Mouse (Mus musculus): ENCODE results near the gene Usp3. TPM values are rescaled to one million over a fixed set of nuclear protein-coding genes. Genes with fewer than 3 reads are reported as not detected.

The Usp3 gene
- total RNA-seq (2021): 10 to 100 TPM; 38.8 to 39.1 TPM
- polyA plus RNA-seq (2012; rRNA removed): 13.7 and 15.4 TPM in 2 replicates
- long read RNA-seq, full-length matches to known transcripts: 11 of 14 reads
- long read RNA-seq, partial matches to known transcripts: 1 of 14 reads
- long read RNA-seq, other reads (novel, unspliced or antisense): 2 of 14 reads

- peak; percentile 98 for DNase-seq
These were observed at the start of gene Usp3 for GRCm38 (mm10) chr9:66592708-66593612. TSS of gene Usp3 (minus strand) at chr9:66593142.

DNA sequence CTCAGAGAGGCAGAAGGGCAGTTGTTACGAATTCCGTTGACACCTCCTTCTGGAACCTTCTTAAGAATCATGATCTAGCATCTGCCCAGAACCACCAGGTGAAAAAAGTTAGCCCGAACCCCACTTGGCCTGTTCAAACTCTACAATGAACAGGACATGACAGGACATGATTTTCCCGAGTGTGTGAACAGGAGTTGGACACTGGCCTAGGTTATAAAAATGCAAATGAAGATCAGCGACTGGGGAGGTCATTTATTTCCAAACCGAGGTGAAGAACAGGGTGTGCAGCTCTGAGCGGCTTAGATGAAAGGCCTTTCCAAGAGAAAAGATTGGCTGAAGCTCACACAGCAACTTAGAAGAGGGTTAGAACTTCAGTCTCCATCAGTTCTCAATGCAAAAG lies 47.5 kb upstream of the Usp3 start:
- no peak for DNase-seq

GRCm38 (mm10) chr9:66639626-66640025 lies 46.7 kb upstream of the Usp3 start:
- DNase-seq: no peak

- no peak for DNase-seq
These were observed 39.5 kb upstream of the Usp3 start for GRCm38 (mm10) chr9:66632441-66632840.

DNA sequence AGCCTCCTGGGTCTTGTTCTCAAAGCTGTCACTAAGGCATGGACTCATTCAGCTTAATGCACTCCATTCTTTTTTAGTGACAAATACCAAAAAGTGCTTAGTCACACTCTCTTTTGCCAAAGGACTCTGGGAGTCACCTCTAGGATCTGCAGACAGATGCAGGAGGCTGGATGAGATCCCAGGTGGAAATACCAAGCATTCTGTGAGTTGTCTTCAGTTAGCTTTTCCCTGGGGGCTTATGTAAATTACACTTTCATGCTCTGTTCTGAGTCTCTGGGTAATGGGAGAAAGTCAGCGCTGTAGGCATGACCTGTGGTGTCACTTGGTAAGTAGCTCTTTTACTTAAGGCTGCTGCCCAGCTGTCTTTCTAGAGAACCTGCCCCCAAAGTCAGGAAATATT lies 38.0 kb upstream of the Usp3 start:
- peak; percentile 50 for DNase-seq

DNA sequence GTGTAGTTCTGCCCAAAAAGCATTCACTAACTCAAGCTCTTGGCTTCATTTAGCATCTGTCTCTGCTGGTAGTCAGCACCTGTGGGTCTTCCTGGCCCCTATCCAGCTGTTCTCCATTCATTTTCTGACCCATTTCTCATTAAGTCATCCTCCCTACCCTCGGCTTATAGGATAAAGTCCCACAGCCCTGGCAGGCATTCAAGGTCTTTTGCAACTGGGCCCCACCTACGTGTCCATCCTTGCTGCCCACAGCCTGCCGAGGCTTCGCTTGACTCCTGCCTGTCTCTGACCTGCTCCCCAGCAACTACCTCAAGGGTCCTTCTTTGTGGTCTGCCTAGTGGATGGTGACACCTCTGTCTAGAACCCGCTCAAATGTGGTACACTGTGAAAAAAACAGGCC lies 33.7 kb upstream of the Usp3 start:
- DNase-seq: peak; percentile 84

DNA sequence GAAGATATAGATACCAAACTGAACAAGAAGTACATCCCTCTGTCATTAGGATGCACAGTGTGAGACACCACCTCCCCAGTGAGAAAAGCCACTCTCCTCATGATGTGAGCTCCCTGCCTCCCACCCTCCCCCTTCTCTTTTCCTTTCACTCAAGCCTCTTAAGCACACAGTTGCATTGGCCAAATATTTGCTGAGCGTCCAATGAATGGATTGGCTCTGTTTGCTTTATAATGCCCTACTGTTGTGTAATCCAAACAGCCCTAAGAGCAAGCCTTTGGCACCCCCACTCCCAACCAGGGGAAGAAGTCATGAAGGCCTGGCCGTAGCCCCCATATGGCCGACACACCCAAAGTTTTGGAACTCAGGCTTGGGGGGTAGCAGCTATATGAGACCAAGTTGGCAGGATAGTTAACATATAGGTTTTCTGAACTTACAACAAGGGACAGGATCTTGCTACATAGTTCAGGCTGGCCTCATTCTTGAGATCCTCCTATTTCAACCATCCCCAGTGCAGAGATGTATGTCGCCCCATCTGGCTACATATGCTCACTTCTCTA lies 33.1 kb upstream of the Usp3 start:
- no peak for DNase-seq

DNA sequence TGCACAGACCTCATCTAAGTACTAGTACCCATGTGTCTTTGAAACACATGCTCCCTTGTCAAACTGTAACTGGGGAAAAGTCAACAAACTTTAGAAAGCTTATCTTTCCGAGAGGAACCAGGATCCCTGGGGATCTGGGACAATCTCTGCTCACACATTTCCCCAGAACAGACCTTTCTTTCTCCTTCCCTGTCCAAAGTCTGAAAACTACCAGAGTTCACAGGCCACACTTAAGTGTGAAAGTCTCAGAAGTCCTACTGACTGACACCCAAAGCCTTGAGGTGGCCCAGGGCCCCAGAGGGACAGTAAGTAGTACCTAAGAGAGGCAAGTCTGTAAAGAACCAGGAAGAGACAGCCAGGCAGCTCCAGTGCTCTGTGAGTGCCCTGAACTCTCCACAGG lies 31.9 kb upstream of the Usp3 start:
- DNase-seq: no peak

- DNase-seq: no peak
These were observed 30.7 kb upstream of the Usp3 start for GRCm38 (mm10) chr9:66623627-66624026.

DNA sequence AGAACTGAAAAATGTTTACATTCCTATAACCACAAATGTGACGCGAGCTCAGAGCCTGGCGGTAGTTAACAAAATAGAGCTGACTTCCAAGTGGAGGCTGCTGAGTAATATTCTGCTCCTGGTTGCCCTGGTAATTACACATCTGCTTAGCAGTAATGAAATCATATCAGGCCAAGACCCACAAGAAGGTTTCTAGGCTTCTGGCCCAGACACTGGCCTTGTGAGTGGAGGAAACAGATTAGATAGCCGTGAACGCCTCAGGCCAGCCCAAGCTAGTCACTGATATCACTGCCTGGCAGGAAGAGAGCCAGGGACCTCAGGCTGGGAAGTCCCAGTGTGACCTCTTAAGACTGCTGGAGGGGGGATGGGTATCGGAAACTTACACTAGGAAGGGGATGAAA lies 27.6 kb upstream of the Usp3 start:
- DNase-seq: peak; percentile 92

GRCm38 (mm10) chr9:66620055-66620454 lies 27.1 kb upstream of the Usp3 start:
- DNase-seq: no peak

GRCm38 (mm10) chr9:66617812-66618211 lies 24.9 kb upstream of the Usp3 start:
- DNase-seq: no peak

DNA sequence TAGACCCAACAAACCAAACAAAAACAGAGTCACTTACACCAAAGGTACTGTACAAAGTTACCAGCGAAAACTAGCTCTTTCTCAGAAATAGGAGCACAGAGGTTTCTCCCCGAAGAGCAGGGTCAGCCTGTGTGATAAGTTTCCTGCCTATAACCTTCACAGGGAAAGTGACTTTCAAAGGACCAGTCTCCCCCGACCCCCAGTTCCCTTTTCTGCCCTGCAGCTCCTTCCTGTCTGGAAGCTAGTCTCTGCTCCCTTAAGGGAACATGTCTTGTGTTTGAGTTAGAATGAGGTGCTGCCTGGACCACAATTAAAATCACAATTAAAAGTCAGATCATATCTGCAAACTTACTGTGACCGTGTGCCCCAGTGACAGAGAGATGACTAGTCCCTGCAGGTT lies 23.9 kb upstream of the Usp3 start:
- no peak for DNase-seq

GRCm38 (mm10) chr9:66615141-66615540 lies 22.2 kb upstream of the Usp3 start:
- no peak for DNase-seq

DNA sequence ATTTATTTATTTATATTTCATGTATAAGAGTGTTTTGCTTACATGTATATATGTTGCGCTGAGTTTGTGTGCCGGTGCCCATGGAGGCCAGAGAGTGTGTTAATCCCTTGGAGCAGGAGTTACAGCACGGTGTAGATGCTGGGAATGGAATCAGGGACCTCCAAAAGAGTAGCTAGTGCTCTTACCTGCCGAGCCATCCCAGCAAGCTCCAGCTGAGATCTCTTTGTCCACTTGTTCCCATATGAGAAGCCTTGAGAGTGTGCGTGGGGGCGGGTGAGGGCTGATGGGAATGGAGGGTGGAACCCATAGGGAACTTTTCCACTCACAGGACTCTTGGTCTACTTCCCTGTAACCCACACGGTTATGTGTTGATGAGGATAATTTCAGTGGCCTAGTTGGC lies 21.6 kb upstream of the Usp3 start:
- no peak for DNase-seq

GRCm38 (mm10) chr9:66613667-66614066 lies 20.7 kb upstream of the Usp3 start:
- DNase-seq: no peak

DNA sequence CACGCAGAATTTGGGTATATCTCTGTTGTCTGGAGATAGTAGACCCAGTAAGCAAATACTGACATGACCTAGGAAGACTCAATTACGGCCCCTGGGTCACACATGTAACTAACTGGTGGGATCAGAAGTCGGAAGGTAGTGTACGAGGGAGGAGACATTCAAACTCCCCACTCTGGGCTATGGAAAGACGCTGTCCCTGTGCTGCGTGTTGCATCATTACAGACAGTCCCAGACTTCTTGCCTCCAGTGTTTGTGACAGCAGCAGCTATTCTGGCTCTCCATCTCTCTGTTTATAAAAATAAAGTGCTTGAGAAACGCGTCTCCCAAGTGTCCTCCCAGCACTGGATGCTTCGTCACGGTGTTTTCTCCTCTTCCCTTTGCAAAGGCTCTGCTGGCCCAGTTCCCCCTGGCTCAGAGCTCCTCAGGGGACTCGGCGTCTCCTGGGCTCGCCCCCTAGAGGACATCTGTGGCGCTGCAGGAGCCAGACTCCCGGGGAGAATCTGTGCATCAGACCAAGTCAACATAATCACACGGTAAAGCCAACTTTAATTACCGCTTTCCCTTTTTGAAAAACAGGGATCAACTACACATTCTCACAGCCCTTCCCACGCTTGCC lies 18.6 kb upstream of the Usp3 start:
- peak; percentile 90 for DNase-seq

GRCm38 (mm10) chr9:66608817-66609345 lies 15.9 kb upstream of the Usp3 start:
- DNase-seq: no peak

DNA sequence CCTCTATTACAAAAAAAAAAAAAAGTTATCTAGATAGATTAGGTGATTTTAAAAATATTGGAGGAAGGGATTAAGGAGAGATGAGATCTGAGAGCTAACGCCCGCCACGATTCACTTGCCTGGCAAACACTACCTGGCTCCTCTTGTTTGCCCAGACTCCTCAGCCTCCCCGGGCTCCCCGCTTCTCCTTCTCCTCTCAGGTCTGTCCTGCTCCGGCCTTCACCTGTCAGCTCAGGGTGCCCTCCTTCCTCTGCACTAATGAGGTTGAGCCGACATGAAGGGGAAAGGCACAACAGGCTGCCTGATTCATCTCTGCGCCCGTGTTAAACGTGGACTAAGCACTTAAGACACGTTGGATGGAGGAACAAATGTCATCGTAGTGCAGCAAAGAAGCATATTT lies 13.9 kb upstream of the Usp3 start:
- DNase-seq: no peak

DNA sequence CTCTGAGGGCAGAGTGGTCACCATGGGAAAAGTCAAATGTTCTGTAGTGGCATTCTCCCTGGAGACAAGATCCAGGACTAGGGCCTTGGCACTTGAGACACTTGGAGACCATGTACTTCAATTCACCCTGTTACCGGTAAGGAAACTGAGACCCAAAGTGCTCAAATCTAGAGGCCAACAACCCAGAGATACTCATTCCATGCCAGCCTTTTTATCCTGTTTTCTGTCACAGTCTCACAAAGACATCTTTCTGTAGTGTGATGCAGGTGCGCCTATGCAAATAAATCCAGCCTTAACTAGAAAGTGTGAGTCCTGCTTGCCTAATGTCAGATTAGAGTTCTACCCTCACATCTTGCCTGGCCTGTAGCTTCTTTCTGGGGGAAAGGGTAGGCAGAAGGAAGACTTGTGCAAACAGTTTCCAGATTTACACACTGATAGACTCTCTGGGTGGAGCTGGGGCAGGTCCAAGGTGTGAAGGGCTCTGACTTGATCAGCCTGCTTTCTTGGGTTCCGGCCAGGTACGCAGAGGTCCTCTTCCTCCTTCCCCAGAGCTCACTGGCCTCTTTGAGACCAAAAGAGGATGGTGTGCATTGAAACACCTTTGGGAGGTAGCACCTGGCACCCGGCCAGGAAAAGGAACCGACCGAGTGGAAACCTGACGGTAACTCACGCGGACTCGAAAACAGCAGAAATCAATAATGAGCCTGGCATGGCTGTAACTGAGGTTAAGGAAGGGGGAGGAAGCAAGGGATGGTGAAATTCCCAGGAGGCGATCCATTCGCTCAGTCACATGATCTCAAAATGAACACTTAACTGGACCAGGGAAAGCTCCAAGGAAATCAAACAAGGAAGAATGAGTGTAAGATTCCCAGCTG lies 13.2 kb upstream of the Usp3 start:
- peak; percentile 40 for DNase-seq

DNA sequence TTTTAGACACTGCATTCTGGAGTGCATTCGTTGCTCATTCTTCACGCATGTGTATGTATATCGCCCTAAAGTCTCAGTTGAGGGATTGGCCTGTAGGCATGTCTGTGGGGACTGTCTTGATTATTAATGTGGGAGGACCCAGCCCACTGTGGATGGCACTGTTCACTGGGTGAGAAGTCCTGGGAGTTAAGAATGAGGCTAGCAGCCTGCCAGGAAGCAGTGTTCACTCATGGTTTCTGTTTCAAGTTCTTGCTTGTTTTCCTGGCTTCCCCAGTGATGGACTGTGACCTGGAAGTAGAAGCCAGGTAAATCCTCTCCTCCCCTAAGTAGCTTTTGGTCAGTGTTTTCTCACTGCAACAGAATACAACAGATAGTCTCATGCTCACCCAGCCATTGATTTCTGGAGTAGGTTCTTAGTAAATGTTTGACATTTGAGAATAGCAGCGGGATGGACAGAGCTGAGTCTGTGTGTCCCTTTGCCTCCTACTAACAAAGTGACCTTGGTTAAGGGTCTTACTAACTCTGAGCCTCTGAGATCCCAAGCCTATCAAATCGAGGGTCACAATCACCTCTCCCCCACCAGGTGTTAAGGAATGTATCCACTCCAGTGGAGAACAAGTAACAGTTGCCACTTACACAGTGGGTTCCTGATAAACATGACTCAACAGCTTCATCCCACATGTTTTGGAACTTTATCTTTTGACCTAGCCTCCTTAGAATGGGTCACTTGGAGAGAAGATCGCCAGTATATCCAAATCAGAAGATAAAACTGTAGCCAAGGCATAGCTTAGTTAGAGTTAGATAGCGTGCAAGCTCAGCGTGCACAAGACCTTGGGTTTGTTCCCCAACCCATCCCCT lies 11.6 kb upstream of the Usp3 start:
- no peak for DNase-seq

Data from adrenal gland, adult 2 months (tissue).